Mouse (Mus musculus) limb, embryonic 15.5 days (tissue): ENCODE measurements around the gene Nbr1. TPM values are rescaled to one million over a fixed set of nuclear protein-coding genes. Genes with fewer than 3 reads are reported as not detected.
"Not testable (repeated sequence)": the region's sequence is repeated elsewhere in the genome, so short reads cannot be mapped to it uniquely, and the experiment has no call there.

Experiments
- ATAC-seq: fragments of 200-750 bp; cut with Nextera tagmentation; 2 replicates; pipeline ENCODE4 v1.8.0; 2017; ENCODE audit warnings: low read depth, moderate TSS enrichment; ENCODE audit not compliant: insufficient number of reproducible peaks, low FRiP score, low TSS enrichment
- H3K27ac ChIP-seq: fragments of 300-500 bp; sonication (generic); 2 replicates; pipeline ENCODE4 v1.5.1; 2015; ENCODE audit warnings: moderate library complexity, mild to moderate bottlenecking, inconsistent platforms
- H3K27me3 ChIP-seq: fragments of 300-500 bp; sonication (generic); 2 replicates; pipeline ENCODE4 v1.6.1; 2015; ENCODE audit warnings: inconsistent platforms
- H3K36me3 ChIP-seq: fragments of 300-500 bp; sonication (generic); 2 replicates; pipeline ENCODE4 v1.6.1; 2015; ENCODE audit warnings: inconsistent platforms
- H3K4me1 ChIP-seq: fragments of 300-500 bp; sonication (generic); 2 replicates; pipeline ENCODE4 v1.6.1; 2015; ENCODE audit warnings: inconsistent platforms
- H3K4me2 ChIP-seq: fragments of 300-500 bp; sonication (generic); 2 replicates; pipeline ENCODE4 v1.6.1; 2015; ENCODE audit warnings: mild to moderate bottlenecking, inconsistent platforms
- H3K4me3 ChIP-seq: fragments of 300-500 bp; sonication (generic); 2 replicates; pipeline ENCODE4 v1.5.1; 2015; ENCODE audit warnings: mild to moderate bottlenecking, inconsistent platforms
- H3K9ac ChIP-seq: fragments of 300-500 bp; sonication (generic); 2 replicates; pipeline ENCODE4 v1.6.1; 2015; ENCODE audit warnings: inconsistent platforms
- H3K9me3 ChIP-seq: fragments of 300-500 bp; sonication (generic); 2 replicates; pipeline ENCODE4 v1.6.1; 2016; ENCODE audit warnings: inconsistent platforms
- WGBS: fragments of 180-500 bp; shearing (Covaris S2); methylation state at CpG from one replicate; pipeline ENCODE4 v1.1.7; 2015; 5-methylcytosine and 5-hydroxymethylcytosine counted together
- polyA plus RNA-seq: library from polyadenylated mRNA; unstranded; fragments of >200 nt; fragmentation: Nextera tagmentation; extraction: Ambion mirVana; gene quantifications from 2 replicates; pipeline ENCODE4 v1.2.1, GENCODE M21; 2015

Nbr1 gene
- polyA plus RNA-seq, 1 experiment from 2014 or later, result 72.6 TPM

GRCm38 (mm10) chr11:101614116-101614515 lies 62.2 kb downstream of the Nbr1 start:
- Histone ChIP-seq H3K9me3 (no peaks in the 10 kb centered on the region), H3K4me2 (no peak overlapping the region), H3K4me3 (no peak overlapping the region), H3K27me3 (no peaks in the 10 kb centered on the region), H3K27ac (no peak overlapping the region), H3K4me1 (peaks cover 14% of the 10 kb centered on the region), H3K9ac (no peak overlapping the region), H3K36me3 (no peaks in the 10 kb centered on the region)
- 75% methylated on average over 4 of the region's 4 CpGs for WGBS
- ATAC-seq, result no peak

- no peak overlapping the region for H3K4me3 ChIP-seq
- no peak overlapping the region for H3K9ac ChIP-seq
- no peak overlapping the region for H3K4me2 ChIP-seq
- H3K36me3 ChIP-seq, result no peaks in the 10 kb centered on the region
- no peak overlapping the region for H3K27ac ChIP-seq
- H3K9me3 ChIP-seq, result no peaks in the 10 kb centered on the region
- 76% methylated on average over 6 of the region's 6 CpGs for WGBS
- H3K4me1 ChIP-seq, result peaks cover 14% of the 10 kb centered on the region
- ATAC-seq, result no peak
- no peaks in the 10 kb centered on the region for H3K27me3 ChIP-seq
Observed at GRCm38 (mm10) chr11:101615380-101615779, 63.4 kb downstream of the Nbr1 start.

GRCm38 (mm10) chr11:101616104-101616503 lies 64.2 kb downstream of the Nbr1 start:
- no peak for ATAC-seq
- no peaks in the 10 kb centered on the region for H3K36me3 ChIP-seq
- H3K9ac ChIP-seq, result no peak overlapping the region
- 86% methylated on average over 8 of the region's 8 CpGs for WGBS
- peaks cover 14% of the 10 kb centered on the region for H3K4me1 ChIP-seq
- H3K4me3 ChIP-seq, result no peak overlapping the region
- no peak overlapping the region for H3K27ac ChIP-seq
- no peaks in the 10 kb centered on the region for H3K27me3 ChIP-seq
- no peaks in the 10 kb centered on the region for H3K9me3 ChIP-seq
- H3K4me2 ChIP-seq, result no peak overlapping the region

GRCm38 (mm10) chr11:101616948-101617767 lies 65.2 kb downstream of the Nbr1 start:
- H3K4me1 ChIP-seq, result peaks cover 14% of the 10 kb centered on the region
- H3K27ac ChIP-seq, result no peak overlapping the region
- no peaks in the 10 kb centered on the region for H3K9me3 ChIP-seq
- H3K9ac ChIP-seq, result no peak overlapping the region
- no peak overlapping the region for H3K4me3 ChIP-seq
- no peaks in the 10 kb centered on the region for H3K27me3 ChIP-seq
- ATAC-seq, result no peak
- no peaks in the 10 kb centered on the region for H3K36me3 ChIP-seq
- 18% methylated on average over 18 of the region's 18 CpGs for WGBS
- H3K4me2 ChIP-seq, result no peak overlapping the region

GRCm38 (mm10) chr11:101617849-101618248 lies 65.9 kb downstream of the Nbr1 start:
- ATAC-seq, result no peak
- 10% methylated on average over 8 of the region's 8 CpGs for WGBS
- H3K4me2 ChIP-seq, result no peak overlapping the region
- H3K27me3 ChIP-seq, result no peaks in the 10 kb centered on the region
- H3K27ac ChIP-seq, result no peak overlapping the region
- peaks cover 14% of the 10 kb centered on the region for H3K4me1 ChIP-seq
- H3K9ac ChIP-seq, result no peak overlapping the region
- H3K9me3 ChIP-seq, result no peaks in the 10 kb centered on the region
- no peak overlapping the region for H3K4me3 ChIP-seq
- no peaks in the 10 kb centered on the region for H3K36me3 ChIP-seq

GRCm38 (mm10) chr11:101618596-101618995 lies 66.6 kb downstream of the Nbr1 start:
- ATAC-seq, result no peak
- Histone ChIP-seq H3K9me3 (no peaks in the 10 kb centered on the region), H3K4me3 (no peak overlapping the region), H3K9ac (no peak overlapping the region), H3K27me3 (no peaks in the 10 kb centered on the region), H3K4me2 (no peak overlapping the region), H3K4me1 (peaks cover 14% of the 10 kb centered on the region), H3K36me3 (no peaks in the 10 kb centered on the region), H3K27ac (0 out of 2 replicates have a peak overlapping the region, but pooled peaks have one; percentile 33)
- WGBS, result 88% methylated on average over 3 of the region's 3 CpGs

- ATAC-seq, H3K4me3 ChIP-seq, H3K36me3 ChIP-seq, H3K9ac ChIP-seq, H3K27ac ChIP-seq, H3K4me2 ChIP-seq, H3K27me3 ChIP-seq, H3K9me3 ChIP-seq: not testable (repeated sequence)
- peaks cover 14% of the 10 kb centered on the region for H3K4me1 ChIP-seq
- 79% methylated on average over 11 of the region's 11 CpGs for WGBS
Observed at GRCm38 (mm10) chr11:101620022-101620655, 68.2 kb downstream of the Nbr1 start.

GRCm38 (mm10) chr11:101626649-101626994 lies 74.7 kb downstream of the Nbr1 start:
- Histone ChIP-seq H3K27me3 (no peaks in the 10 kb centered on the region), H3K4me3 (peak overlapping the region; percentile 54), H3K9me3 (no peaks in the 10 kb centered on the region), H3K36me3 (0 out of 2 replicates have a peak, but pooled peaks cover 3% of the 10 kb centered on the region), H3K27ac (peak overlapping the region; percentile 99), H3K4me2 (peak overlapping the region; percentile 64), H3K9ac (peak overlapping the region; percentile 26; the same call in 1 of the 2 replicates), H3K4me1 (0 out of 2 replicates have a peak, but pooled peaks cover 5% of the 10 kb centered on the region)
- no peak for ATAC-seq
- WGBS, result 4% methylated on average over 8 of the region's 8 CpGs

- under 1% methylated on average over 34 of the region's 34 CpGs for WGBS
- peak; percentile 91 for ATAC-seq
- Histone ChIP-seq H3K9me3 (no peaks in the 10 kb centered on the region), H3K4me2 (peak within 1 kb of the TSS; percentile 64), H3K27me3 (no peaks in the 10 kb centered on the region), H3K4me3 (peak within 1 kb of the TSS; percentile 54), H3K27ac (peak within 1 kb of the TSS; percentile 99), H3K9ac (peak within 1 kb of the TSS; percentile 58), H3K4me1 (0 out of 2 replicates have a peak, but pooled peaks cover 5% of the 10 kb centered on the region), H3K36me3 (0 out of 2 replicates have a peak, but pooled peaks cover 3% of the 10 kb centered on the region)
Observed at GRCm38 (mm10) chr11:101626995-101627856, 75.3 kb downstream of the Nbr1 start, which contains the start of gene Rdm1. Gene Rdm1 (plus strand): TSS chr11:101627195.

GRCm38 (mm10) chr11:101627857-101628559 lies 76.1 kb downstream of the Nbr1 start:
- under 1% methylated on average over 33 of the region's 33 CpGs for WGBS

More at GRCm38 (mm10) chr11:101627857-101628559, 76.1 kb downstream of the Nbr1 start:
- Histone ChIP-seq H3K27me3 (no peaks in the 10 kb centered on the region), H3K36me3 (0 out of 2 replicates have a peak, but pooled peaks cover 6% of the 10 kb centered on the region), H3K27ac (peak overlapping the region; percentile 99), H3K9ac (peak overlapping the region; percentile 58), H3K4me3 (peak overlapping the region; percentile 54), H3K9me3 (no peaks in the 10 kb centered on the region), H3K4me1 (0 out of 2 replicates have a peak, but pooled peaks cover 5% of the 10 kb centered on the region), H3K4me2 (peak overlapping the region; percentile 64)
- no peak; the same call in 1 of the 2 replicates for ATAC-seq
